Mouse (Mus musculus) liver, embryonic 14.5 days (tissue): ENCODE data around the gene Cdh18. TPM values are rescaled to one million over a fixed set of nuclear protein-coding genes. Genes with fewer than 3 reads are reported as not detected.

ENCODE experiments used
- ATAC-seq: fragments of 200-750 bp; cut with Nextera tagmentation; 2 replicates; pipeline ENCODE4 v1.8.0; 2017; ENCODE audit warnings: moderate number of reproducible peaks, mild to moderate bottlenecking, moderate library complexity; ENCODE audit not compliant: insufficient read depth
- DNase-seq, 3 experiments: peaks; one replicate each; pipeline ENCODE4 v3.0.0-alpha.2; 2012 to 2013; ENCODE audit warnings: low read depth in 3 of 3, low spot score in 3 of 3
- H3K27ac ChIP-seq: fragments of 300-500 bp; sonication (generic); 2 replicates; pipeline ENCODE4 v1.5.1; 2014; ENCODE audit warnings: moderate library complexity, mild to moderate bottlenecking, control low read depth, inconsistent platforms
- H3K27me3 ChIP-seq: fragments of 300-500 bp; sonication (generic); 2 replicates; pipeline ENCODE4 v1.6.1; 2014; ENCODE audit warnings: mild to moderate bottlenecking, low read length, moderate library complexity; ENCODE audit not compliant: control insufficient read depth, insufficient read depth
- H3K36me3 ChIP-seq: fragments of 300-500 bp; sonication (generic); replicated peaks from 2 replicates; pipeline ENCODE4 v1.6.1; 2014; ENCODE audit warnings: low read depth; ENCODE audit not compliant: control insufficient read depth, insufficient read depth
- H3K4me1 ChIP-seq, 2 experiments: fragments of 200-500 bp in 1 of 2; fragments of 300-500 bp in 1 of 2; sonication (generic) in 1 of 2; replicated peaks; 2 replicates each; pipeline ENCODE4 v1.6.1; 2012 to 2014; ENCODE audit warnings: antibody characterized with exemption in 1 of 2, inconsistent platforms in 1 of 2, low read length in 1 of 2; ENCODE audit not compliant: control insufficient read depth in 2 of 2, insufficient read depth in 2 of 2
- H3K4me2 ChIP-seq: fragments of 300-500 bp; sonication (generic); 2 replicates; pipeline ENCODE4 v1.6.1; 2014; ENCODE audit warnings: low read depth, mild to moderate bottlenecking, control low read depth, moderate library complexity
- H3K4me3 ChIP-seq, 2 experiments: fragments of 200-500 bp in 1 of 2; fragments of 300-500 bp in 1 of 2; sonication (generic) in 1 of 2; 2 replicates each; pipeline ENCODE4 v1.5.1; 2012 to 2014; ENCODE audit warnings: low read depth in 2 of 2, low read length in 2 of 2, mild to moderate bottlenecking in 2 of 2, control low read depth in 1 of 2, inconsistent platforms in 1 of 2, moderate library complexity in 1 of 2; ENCODE audit not compliant: insufficient read depth in 1 of 2
- H3K9ac ChIP-seq: fragments of 300-500 bp; sonication (generic); replicated peaks from 2 replicates; pipeline ENCODE4 v1.6.1; 2014; ENCODE audit warnings: mild to moderate bottlenecking, control low read depth, moderate library complexity
- H3K9me3 ChIP-seq: fragments of 300-500 bp; sonication (generic); 2 replicates; pipeline ENCODE4 v1.6.1; 2016; ENCODE audit warnings: low read length, mixed read lengths; ENCODE audit not compliant: control insufficient read depth
- CTCF ChIP-seq: IDR thresholded peaks from 2 replicates; pipeline ENCODE4 v1.5.1; 2016; ENCODE audit warnings: antibody characterized with exemption, low read depth, control low read depth
- EP300 ChIP-seq: IDR thresholded peaks from 2 replicates; pipeline ENCODE4 v1.6.1; 2016; ENCODE audit warnings: antibody characterized with exemption, low read depth
- WGBS: fragments of 180-500 bp; shearing (Covaris S2); extraction: QIAGEN DNeasy Blood & Tissue Kit; methylation state at CpG from one replicate; pipeline ENCODE4 v1.1.7; 2014; ENCODE audit not compliant: insufficient replicate concordance; 5-methylcytosine and 5-hydroxymethylcytosine counted together
- polyA plus RNA-seq, 2 experiments: library from polyadenylated mRNA; depleted of rRNA in 1 of 2; stranded (reverse) in 1 of 2; unstranded in 1 of 2; fragments of >200 nt; fragmentation: Nextera tagmentation in 1 of 2; extraction: Ambion mirVana in 1 of 2; gene quantifications; 2 replicates each; pipeline versions ENCODE4 v1.2.1 to v1.2.3; 2012 to 2014

The Cdh18 gene
- polyA plus RNA-seq, 2 experiments = 0.08 TPM; not detected in 1

DNA sequence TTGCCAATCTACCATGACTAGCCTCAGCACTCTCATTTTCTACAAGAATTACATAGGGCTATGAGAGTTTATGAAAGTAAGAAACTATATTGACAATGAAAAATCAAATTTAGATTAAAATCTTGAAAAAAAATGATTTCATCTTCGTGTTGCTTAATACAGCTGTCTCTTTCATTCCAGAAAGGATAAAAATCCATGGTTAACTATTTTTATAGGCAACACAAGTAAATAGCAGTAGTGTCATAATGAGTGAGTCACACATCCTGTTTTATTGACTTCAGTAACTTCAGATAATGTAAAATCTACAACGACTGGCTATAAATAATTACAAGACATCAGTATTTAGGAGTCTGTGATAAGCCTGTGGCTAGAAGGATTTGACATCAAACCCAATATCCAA, 960.9 kb downstream of the Cdh18 start:
- Histone ChIP-seq H3K4me2 (no peak overlapping the region), H3K27ac (no peak overlapping the region), H3K4me3 (no peak overlapping the region), H3K36me3 (no peaks in the 10 kb centered on the region), H3K9me3 (no peaks in the 10 kb centered on the region), H3K4me1 (no peaks in the 10 kb centered on the region), H3K27me3 (no peaks in the 10 kb centered on the region), H3K9ac (no peak overlapping the region)
- ATAC-seq (no peak), DNase-seq (no peak)
- TF ChIP-seq CTCF (no peak), EP300 (no peak)
- 32% methylated on average over 2 of the region's 2 CpGs for WGBS

DNA sequence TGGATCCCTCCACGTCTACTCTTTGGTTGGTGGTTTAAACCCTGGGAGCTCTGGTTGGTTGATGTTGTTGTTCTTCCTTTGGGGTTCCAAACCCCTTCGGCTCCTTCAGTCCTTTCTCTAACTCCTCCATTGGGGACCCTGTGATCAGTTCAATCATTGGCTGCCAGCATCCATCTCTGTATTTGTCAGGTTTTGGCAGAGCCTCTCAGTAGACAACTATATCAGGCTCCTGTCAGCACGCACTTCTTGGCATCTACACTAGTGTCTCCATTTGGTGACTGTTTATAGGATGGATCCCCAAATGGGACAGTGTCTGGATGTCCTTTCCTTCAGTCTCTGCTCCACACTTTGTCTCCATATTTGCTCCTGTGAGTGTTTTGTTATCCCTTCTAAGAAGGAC, 967.0 kb downstream of the Cdh18 start:
- Histone ChIP-seq H3K4me2 (no peak overlapping the region), H3K27me3 (no peaks in the 10 kb centered on the region), H3K9ac (no peak overlapping the region), H3K4me1 (no peaks in the 10 kb centered on the region), H3K27ac (no peak overlapping the region), H3K9me3 (no peaks in the 10 kb centered on the region), H3K4me3 (no peak overlapping the region), H3K36me3 (no peaks in the 10 kb centered on the region)
- whole genome bisulfite sequencing = 64% methylated on average over 3 of the region's 3 CpGs
- no peak for ATAC-seq
- TF ChIP-seq CTCF = no peak
- no peak for TF ChIP-seq EP300
- no peak for DNase-seq

DNA sequence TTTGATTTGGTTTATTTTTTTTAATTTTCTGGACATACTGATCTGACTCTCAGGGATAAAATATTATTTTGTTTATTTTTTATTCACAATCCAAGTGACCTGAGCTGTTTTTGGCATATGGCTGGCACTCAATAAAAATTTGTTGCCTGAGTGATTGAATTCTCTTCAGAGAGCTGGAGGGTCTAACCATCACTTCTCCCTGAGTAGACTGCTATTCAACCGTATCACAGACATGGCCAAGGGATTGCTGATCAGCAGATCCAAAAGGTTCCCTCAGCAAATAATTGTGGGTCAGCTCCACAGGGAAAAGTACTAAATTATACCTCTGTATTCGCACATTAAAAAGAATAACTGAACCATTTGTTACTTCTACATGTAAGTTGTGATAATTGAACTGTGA, 969.3 kb downstream of the Cdh18 start:
- Histone ChIP-seq H3K4me3 (no peak overlapping the region), H3K4me1 (no peaks in the 10 kb centered on the region), H3K27ac (no peak overlapping the region), H3K27me3 (no peaks in the 10 kb centered on the region), H3K9ac (no peak overlapping the region), H3K9me3 (no peaks in the 10 kb centered on the region), H3K36me3 (no peaks in the 10 kb centered on the region), H3K4me2 (no peak overlapping the region)
- DNase-seq = no peak
- WGBS = 52% methylated on average over 2 of the region's 2 CpGs
- no peak for ATAC-seq
- TF ChIP-seq CTCF = no peak
- no peak for TF ChIP-seq EP300
